Mouse (Mus musculus): ENCODE results near the gene Zfp629. TPM values are rescaled to one million over a fixed set of nuclear protein-coding genes. Genes with fewer than 3 reads are reported as not detected.
A peak's percentile ranks its signal among the peaks of the same experiment; 100 is the strongest.
"Not testable (repeated sequence)": the region's sequence is repeated elsewhere in the genome, so short reads cannot be mapped to it uniquely, and the experiment has no call there.

Gene Zfp629
- polyA plus RNA-seq, 1 experiment from 2014 or later, result 12.9 TPM

DNA sequence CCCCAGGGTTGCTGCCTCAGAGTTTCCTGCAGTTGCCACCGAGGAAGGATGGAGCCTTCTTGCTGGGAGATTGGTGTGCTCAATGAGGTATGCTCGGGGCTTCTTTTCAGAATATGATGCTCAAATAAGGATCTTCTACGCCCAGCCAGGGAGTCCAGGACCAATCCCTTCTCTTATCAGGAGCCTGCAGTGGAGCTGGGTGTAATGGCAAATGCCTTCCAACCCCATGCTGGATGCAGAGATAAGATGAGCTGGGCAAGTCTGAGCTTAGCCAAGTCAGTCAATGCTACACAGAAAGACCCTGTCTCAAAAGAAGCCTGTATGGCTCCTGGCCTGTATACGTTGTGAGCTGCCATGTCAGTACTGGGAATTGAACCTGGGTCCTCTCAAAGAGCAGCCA, 10.9 kb upstream of the Zfp629 start:
- H3K9ac ChIP-seq (ENCODE audit: low read length), result no peak overlapping the region
- DNase-seq (ENCODE audit: low spot score), result no peak
- H3K27ac ChIP-seq (ENCODE audit: low read depth), result no peak overlapping the region
- no peaks in the 10 kb centered on the region for H3K27me3 ChIP-seq (replicated peaks; ENCODE audit: control insufficient read depth, insufficient read depth, low read length)
- no peak overlapping the region for H3K4me2 ChIP-seq (ENCODE audit: low read length)
- no peaks in the 10 kb centered on the region for H3K36me3 ChIP-seq (ENCODE audit: control insufficient read depth, insufficient read depth, low read length)
- WGBS, result 89% methylated on average over 4 of the region's 4 CpGs
- H3K9me3 ChIP-seq (ENCODE audit: control insufficient read depth, low read length), result no peaks in the 10 kb centered on the region
- no peak for ATAC-seq (replicated peaks; ENCODE audit: low FRiP score, low TSS enrichment, low read depth)
- no peaks in the 10 kb centered on the region for H3K4me1 ChIP-seq (replicated peaks; ENCODE audit: control insufficient read depth, insufficient read depth, low read length)
- no peak overlapping the region for H3K4me3 ChIP-seq (ENCODE audit: low read depth, low read length)

DNA sequence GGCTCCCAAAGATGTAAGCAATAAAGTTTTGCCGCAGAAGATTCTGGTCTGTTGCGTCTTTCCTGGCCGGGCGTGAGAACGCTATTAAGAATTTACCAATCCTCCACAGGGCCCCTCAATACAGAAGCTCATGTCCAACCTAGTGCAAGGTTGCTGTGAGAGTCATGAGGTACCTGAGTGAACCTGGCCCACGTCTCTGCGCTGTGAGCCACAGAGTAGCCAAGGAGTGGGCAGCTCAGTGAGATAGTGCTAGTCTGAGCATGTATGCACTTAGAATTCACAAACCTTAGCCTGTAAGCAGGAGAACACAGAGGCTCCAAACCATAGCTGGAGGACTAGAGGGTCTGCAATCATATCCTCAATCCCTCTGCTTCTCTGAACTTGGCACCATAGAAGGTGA, 10.4 kb upstream of the Zfp629 start:
- Histone ChIP-seq H3K4me1 (replicated peaks; ENCODE audit: control insufficient read depth, insufficient read depth, low read length) (no peaks in the 10 kb centered on the region), H3K4me2 (ENCODE audit: low read length) (no peak overlapping the region), H3K4me3 (ENCODE audit: low read depth, low read length) (no peak overlapping the region), H3K27me3 (replicated peaks; ENCODE audit: control insufficient read depth, insufficient read depth, low read length) (no peaks in the 10 kb centered on the region), H3K27ac (ENCODE audit: low read depth) (no peak overlapping the region), H3K9me3 (ENCODE audit: control insufficient read depth, low read length) (no peaks in the 10 kb centered on the region), H3K36me3 (ENCODE audit: control insufficient read depth, insufficient read depth, low read length) (no peaks in the 10 kb centered on the region), H3K9ac (ENCODE audit: low read length) (no peak overlapping the region)
- ATAC-seq (replicated peaks; ENCODE audit: low FRiP score, low TSS enrichment, low read depth), result no peak
- DNase-seq (ENCODE audit: low spot score), result no peak
- 97% methylated on average over 7 of the region's 7 CpGs for WGBS

DNA sequence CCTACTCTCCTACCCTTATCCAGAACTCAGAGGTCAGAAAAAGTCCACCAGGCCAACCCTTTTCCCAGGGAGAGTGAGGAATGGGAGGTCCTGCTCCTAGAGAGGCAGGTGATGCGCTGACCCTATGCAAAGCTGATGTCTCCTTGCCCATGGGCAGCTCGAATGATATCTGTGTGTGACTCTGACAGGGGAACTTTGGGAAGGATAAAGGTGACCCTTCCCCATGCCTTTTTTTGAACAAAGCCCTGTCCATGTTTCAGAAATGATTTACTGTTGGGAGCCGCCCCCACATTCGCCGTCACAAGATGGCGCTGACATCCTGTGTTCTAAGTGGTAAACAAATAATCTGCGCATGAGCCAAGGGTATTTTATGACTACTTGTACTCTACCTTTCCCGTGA, 2.8 kb upstream of the Zfp629 start:
- not testable (repeated sequence) for H3K4me3 ChIP-seq (ENCODE audit: low read depth, low read length); H3K36me3 ChIP-seq (ENCODE audit: control insufficient read depth, insufficient read depth, low read length); H3K9ac ChIP-seq (ENCODE audit: low read length); H3K27me3 ChIP-seq (replicated peaks; ENCODE audit: control insufficient read depth, insufficient read depth, low read length); H3K9me3 ChIP-seq (ENCODE audit: control insufficient read depth, low read length); H3K4me1 ChIP-seq (replicated peaks; ENCODE audit: control insufficient read depth, insufficient read depth, low read length); H3K4me2 ChIP-seq (ENCODE audit: low read length); ATAC-seq (replicated peaks; ENCODE audit: low FRiP score, low TSS enrichment, low read depth); H3K27ac ChIP-seq (ENCODE audit: low read depth); DNase-seq (ENCODE audit: low spot score)
- 88% methylated on average over 6 of the region's 8 CpGs for WGBS

DNA sequence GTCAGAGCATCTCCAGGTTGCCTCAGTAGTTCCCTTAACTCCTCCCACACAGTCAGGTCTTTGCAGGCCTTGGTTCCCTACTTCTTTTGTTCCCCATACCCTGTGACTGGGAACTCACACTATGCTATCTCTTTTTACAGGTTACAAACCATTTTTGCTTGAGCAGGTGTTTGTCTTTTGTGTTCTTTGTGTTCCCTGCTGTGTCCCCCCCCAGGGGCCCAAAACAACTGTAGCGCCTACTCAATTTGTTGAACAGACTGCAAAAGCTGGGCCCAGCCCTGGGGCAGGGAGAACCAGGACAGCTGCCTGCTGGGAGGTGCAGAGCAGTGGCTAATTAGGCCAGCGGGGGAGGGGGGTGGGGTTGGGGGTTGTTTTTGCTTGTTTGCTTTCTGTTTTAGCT, 2.4 kb upstream of the Zfp629 start:
- no peak for ATAC-seq (replicated peaks; ENCODE audit: low FRiP score, low TSS enrichment, low read depth)

DNA sequence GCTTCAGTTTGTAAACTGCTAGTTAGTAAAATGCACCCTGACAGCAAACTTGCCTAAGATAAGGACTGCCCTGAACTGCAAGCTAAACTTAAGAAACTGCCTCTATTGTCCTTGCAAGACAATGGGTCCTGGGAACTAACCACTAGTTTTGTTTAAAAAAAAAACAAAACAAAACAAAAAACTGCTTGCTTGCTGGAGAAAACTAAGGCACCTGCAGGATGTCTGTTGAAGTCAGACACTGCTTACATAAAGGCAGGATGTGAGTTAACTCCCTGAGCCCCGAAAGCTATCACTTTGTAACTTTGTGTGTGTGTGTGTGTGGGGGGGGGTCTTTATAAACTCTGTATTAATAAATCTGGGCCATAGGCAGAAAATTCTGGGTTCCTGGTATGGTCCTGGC, 1.3 kb upstream of the Zfp629 start:
- H3K9ac ChIP-seq (ENCODE audit: low read length), result no peak overlapping the region
- H3K27me3 ChIP-seq (replicated peaks; ENCODE audit: control insufficient read depth, insufficient read depth, low read length), result no peaks in the 10 kb centered on the region
- H3K4me2 ChIP-seq (ENCODE audit: low read length), result no peak overlapping the region
- peaks cover 2% of the 10 kb centered on the region for H3K9me3 ChIP-seq (ENCODE audit: control insufficient read depth, low read length)
- H3K36me3 ChIP-seq (ENCODE audit: control insufficient read depth, insufficient read depth, low read length), result peaks cover 13% of the 10 kb centered on the region
- ATAC-seq (replicated peaks; ENCODE audit: low FRiP score, low TSS enrichment, low read depth) (no peak), DNase-seq (ENCODE audit: low spot score) (no peak)
- WGBS, result 55% methylated on average over 1 of the region's 1 CpGs
- no peak overlapping the region for H3K4me3 ChIP-seq (ENCODE audit: low read depth, low read length)
- peaks cover 7% of the 10 kb centered on the region; the same call in 1 of the 2 replicates for H3K4me1 ChIP-seq (replicated peaks; ENCODE audit: control insufficient read depth, insufficient read depth, low read length)
- H3K27ac ChIP-seq (ENCODE audit: low read depth), result no peak overlapping the region

More for the DNA sequence above, 2.4 kb upstream of the Zfp629 start:
- Histone ChIP-seq H3K9me3 (ENCODE audit: control insufficient read depth, low read length) (no peaks in the 10 kb centered on the region), H3K36me3 (ENCODE audit: control insufficient read depth, insufficient read depth, low read length) (peaks cover 2% of the 10 kb centered on the region; the same call in 1 of the 2 replicates), H3K4me3 (ENCODE audit: low read depth, low read length) (no peak overlapping the region), H3K4me2 (ENCODE audit: low read length) (no peak overlapping the region), H3K27ac (ENCODE audit: low read depth) (no peak overlapping the region), H3K9ac (ENCODE audit: low read length) (no peak overlapping the region), H3K4me1 (replicated peaks; ENCODE audit: control insufficient read depth, insufficient read depth, low read length) (peaks cover 7% of the 10 kb centered on the region; the same call in 1 of the 2 replicates), H3K27me3 (replicated peaks; ENCODE audit: control insufficient read depth, insufficient read depth, low read length) (no peaks in the 10 kb centered on the region)
- no peak for DNase-seq (ENCODE audit: low spot score)
- 80% methylated on average over 2 of the region's 2 CpGs for WGBS

DNA sequence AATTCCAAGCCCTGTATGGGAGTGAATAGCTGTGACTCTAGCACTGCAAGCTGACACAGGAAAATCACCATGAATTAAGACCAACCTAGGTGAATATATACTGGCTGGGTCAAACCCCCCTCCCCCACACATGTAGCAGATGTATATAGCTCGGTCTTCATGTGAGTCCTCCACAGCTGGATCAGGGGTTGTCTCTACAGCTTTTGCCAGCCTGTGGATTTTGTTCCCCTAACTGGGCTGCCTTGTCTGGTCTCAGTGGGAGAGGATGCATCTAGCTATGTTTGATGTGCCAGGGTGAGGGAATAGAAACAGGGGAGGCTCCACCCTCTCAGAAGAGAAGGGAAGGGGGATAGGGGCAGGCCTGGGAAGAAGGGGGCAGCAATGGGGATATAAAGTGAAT, 739 bp upstream of the Zfp629 start:
- Histone ChIP-seq H3K36me3 (ENCODE audit: control insufficient read depth, insufficient read depth, low read length) (peaks cover 19% of the 10 kb centered on the region), H3K9me3 (ENCODE audit: control insufficient read depth, low read length) (peaks cover 4% of the 10 kb centered on the region), H3K9ac (ENCODE audit: low read length) (no peak overlapping the region), H3K4me2 (ENCODE audit: low read length) (no peak overlapping the region; the same call in 1 of the 2 replicates), H3K27me3 (replicated peaks; ENCODE audit: control insufficient read depth, insufficient read depth, low read length) (no peaks in the 10 kb centered on the region), H3K27ac (ENCODE audit: low read depth) (no peak overlapping the region), H3K4me3 (ENCODE audit: low read depth, low read length) (no peak overlapping the region), H3K4me1 (replicated peaks; ENCODE audit: control insufficient read depth, insufficient read depth, low read length) (peaks cover 7% of the 10 kb centered on the region; the same call in 1 of the 2 replicates)
- no peak for DNase-seq (ENCODE audit: low spot score)
- ATAC-seq (replicated peaks; ENCODE audit: low FRiP score, low TSS enrichment, low read depth), result no peak
- 64% methylated on average over 1 of the region's 1 CpGs for WGBS

DNA sequence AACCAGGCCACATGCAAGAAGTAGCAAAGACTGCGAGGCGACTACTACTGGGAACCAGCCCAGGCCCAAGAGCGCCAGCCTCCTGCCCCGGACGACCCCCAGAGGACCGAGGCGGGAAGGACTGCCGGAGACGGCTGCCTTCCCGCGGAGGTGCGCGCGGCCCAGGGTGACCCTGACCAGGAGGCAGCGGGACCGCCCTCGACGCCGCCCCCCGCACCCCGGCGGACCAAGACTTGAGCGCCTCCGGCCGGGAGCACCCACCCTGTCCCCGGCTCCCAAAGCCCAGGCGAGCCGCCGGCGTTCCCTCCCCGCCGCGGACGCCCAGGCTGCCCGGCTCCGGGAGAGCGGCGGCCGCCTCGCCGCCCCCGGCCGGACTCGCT, 1.1 kb downstream of the Zfp629 start:
- Histone ChIP-seq H3K4me3 (ENCODE audit: low read depth, low read length) (peak overlapping the region; percentile 100), H3K4me1 (replicated peaks; ENCODE audit: control insufficient read depth, insufficient read depth, low read length) (peaks cover 7% of the 10 kb centered on the region; the same call in 1 of the 2 replicates), H3K27me3 (replicated peaks; ENCODE audit: control insufficient read depth, insufficient read depth, low read length) (no peaks in the 10 kb centered on the region), H3K27ac (ENCODE audit: low read depth) (peak overlapping the region; percentile 70), H3K36me3 (ENCODE audit: control insufficient read depth, insufficient read depth, low read length) (peaks cover 37% of the 10 kb centered on the region), H3K4me2 (ENCODE audit: low read length) (peak overlapping the region; percentile 84), H3K9ac (ENCODE audit: low read length) (peak overlapping the region; percentile 84), H3K9me3 (ENCODE audit: control insufficient read depth, low read length) (peaks cover 9% of the 10 kb centered on the region)
- ATAC-seq (replicated peaks; ENCODE audit: low FRiP score, low TSS enrichment, low read depth) (peak; percentile 60), DNase-seq (ENCODE audit: low spot score) (peak; percentile 78)
- under 1% methylated on average over 33 of the region's 44 CpGs for WGBS

DNA sequence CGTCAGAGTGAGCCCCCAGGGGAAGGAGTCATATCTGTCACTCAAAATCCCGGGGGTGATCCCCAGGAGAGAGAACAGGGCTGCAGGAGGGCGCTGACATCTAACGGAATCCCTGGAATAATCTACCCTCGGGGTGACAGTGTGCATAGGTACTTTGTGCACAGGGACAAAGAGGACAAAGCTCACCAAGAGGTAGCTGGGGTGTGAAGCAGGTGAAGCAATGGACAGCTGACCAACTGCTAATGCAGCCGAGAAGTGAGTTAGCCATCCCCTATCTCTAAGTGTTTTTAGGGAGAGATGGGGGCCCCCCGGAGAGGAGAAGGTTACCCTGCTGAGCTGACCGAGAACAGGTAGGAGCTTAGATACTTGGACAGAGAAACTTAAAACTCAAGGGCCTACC, 1.5 kb downstream of the Zfp629 start:
- H3K4me1 ChIP-seq (replicated peaks; ENCODE audit: control insufficient read depth, insufficient read depth, low read length), result peaks cover 7% of the 10 kb centered on the region; the same call in 1 of the 2 replicates
- no peak for ATAC-seq (replicated peaks; ENCODE audit: low FRiP score, low TSS enrichment, low read depth)
- H3K9ac ChIP-seq (ENCODE audit: low read length), result peak overlapping the region; percentile 84
- peak overlapping the region; percentile 84 for H3K4me2 ChIP-seq (ENCODE audit: low read length)
- peak overlapping the region; percentile 100 for H3K4me3 ChIP-seq (ENCODE audit: low read depth, low read length)
- H3K9me3 ChIP-seq (ENCODE audit: control insufficient read depth, low read length), result peaks cover 9% of the 10 kb centered on the region
- no peak for DNase-seq (ENCODE audit: low spot score)
- WGBS, result 22% methylated on average over 8 of the region's 8 CpGs
- no peak overlapping the region; the same call in 1 of the 2 replicates for H3K27ac ChIP-seq (ENCODE audit: low read depth)
- H3K27me3 ChIP-seq (replicated peaks; ENCODE audit: control insufficient read depth, insufficient read depth, low read length), result no peaks in the 10 kb centered on the region
- H3K36me3 ChIP-seq (ENCODE audit: control insufficient read depth, insufficient read depth, low read length), result peaks cover 41% of the 10 kb centered on the region

DNA sequence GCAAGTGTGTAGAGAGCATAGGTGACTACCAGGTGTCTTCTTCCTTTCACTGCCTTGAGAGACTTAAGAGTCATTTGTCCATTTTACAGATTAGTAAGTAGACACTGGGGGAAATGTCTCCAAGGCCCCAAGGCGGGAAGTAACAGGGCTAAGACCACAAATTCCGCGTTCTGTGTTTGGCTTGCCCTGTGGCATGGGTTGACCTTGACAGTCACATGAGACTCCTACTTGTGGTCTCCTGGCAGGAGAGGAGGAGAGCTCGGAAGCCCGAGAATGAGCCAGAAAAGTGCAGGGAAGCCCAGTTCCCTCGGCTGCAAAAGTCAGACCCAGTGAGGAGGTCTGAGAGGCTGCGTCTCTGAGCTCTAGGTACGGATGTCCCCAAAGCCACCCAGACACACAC, 2.1 kb downstream of the Zfp629 start:
- H3K4me3 ChIP-seq (ENCODE audit: low read depth, low read length), result 0 out of 2 replicates have a peak overlapping the region, but pooled peaks have one; percentile 100
- H3K9me3 ChIP-seq (ENCODE audit: control insufficient read depth, low read length), result peaks cover 9% of the 10 kb centered on the region
- H3K4me1 ChIP-seq (replicated peaks; ENCODE audit: control insufficient read depth, insufficient read depth, low read length), result peaks cover 7% of the 10 kb centered on the region; the same call in 1 of the 2 replicates
- 82% methylated on average over 8 of the region's 8 CpGs for WGBS
- ATAC-seq (replicated peaks; ENCODE audit: low FRiP score, low TSS enrichment, low read depth) (no peak), DNase-seq (ENCODE audit: low spot score) (no peak)
- no peak overlapping the region for H3K4me2 ChIP-seq (ENCODE audit: low read length)
- H3K36me3 ChIP-seq (ENCODE audit: control insufficient read depth, insufficient read depth, low read length), result peaks cover 46% of the 10 kb centered on the region
- H3K9ac ChIP-seq (ENCODE audit: low read length), result no peak overlapping the region
- H3K27me3 ChIP-seq (replicated peaks; ENCODE audit: control insufficient read depth, insufficient read depth, low read length), result no peaks in the 10 kb centered on the region
- no peak overlapping the region for H3K27ac ChIP-seq (ENCODE audit: low read depth)

All from intestine, embryonic 14.5 days (tissue).